Mouse (Mus musculus) cerebellum, adult (tissue): Measurements from ENCODE around the gene Clasrp.

Experiments used
- ATAC-seq: cut with Nextera tagmentation; 2 replicates; pipeline ENCODE4 v1.9.2; 2017; ENCODE audit warnings: mild to moderate bottlenecking, moderate library complexity, mixed read lengths; ENCODE audit not compliant: insufficient number of reproducible peaks, low FRiP score, low TSS enrichment

Gene Clasrp

DNA sequence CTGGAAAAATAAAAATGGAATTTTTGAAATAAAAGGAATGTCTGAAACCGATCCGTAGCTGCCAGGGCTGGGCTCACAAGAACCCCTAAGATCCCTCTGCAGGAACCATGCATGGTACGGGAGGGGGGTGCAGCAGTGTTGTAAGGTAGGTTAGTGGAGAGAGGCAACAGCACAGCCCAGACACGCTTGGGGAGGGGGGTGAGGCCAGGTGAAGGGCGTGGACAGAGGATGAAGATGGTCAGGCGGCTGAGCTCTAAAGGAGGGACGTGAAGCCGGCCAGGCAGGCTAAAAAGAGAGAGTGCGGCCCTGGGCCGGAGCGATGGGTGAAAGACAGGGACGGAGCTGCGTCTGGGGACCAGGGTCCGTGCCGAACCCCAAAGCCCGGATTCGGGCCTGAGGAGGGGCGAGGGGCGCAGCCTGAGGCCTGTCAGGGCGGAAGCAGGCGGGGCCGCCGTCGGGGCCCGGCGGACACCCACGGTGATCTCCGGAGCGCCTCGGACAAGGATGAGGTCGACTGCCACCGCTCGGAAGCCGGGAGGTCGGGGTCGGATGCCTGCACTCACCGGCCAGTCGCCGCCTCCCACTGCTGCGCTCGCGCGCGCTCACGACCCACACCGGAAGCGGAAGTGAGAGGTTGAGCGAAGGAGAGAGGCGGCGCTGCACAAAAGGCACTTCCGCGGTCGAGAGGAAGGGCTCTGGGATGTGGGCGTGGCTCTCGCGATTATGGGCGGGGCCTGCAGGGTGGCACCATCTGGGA lies at the start of gene Clasrp:
TSS of gene Clasrp (minus strand) at position 638 of the 757 bp plus-strand sequence.
- peak; percentile 95 for ATAC-seq

- ATAC-seq: no peak
These were observed 48.3 kb upstream of the Clasrp start for GRCm38 (mm10) chr7:19652614-19653013.

- ATAC-seq: no peak
These were observed 46.9 kb upstream of the Clasrp start for GRCm38 (mm10) chr7:19651063-19651786.

- ATAC-seq: no peak
These were observed 36.9 kb upstream of the Clasrp start for GRCm38 (mm10) chr7:19641223-19641622.

DNA sequence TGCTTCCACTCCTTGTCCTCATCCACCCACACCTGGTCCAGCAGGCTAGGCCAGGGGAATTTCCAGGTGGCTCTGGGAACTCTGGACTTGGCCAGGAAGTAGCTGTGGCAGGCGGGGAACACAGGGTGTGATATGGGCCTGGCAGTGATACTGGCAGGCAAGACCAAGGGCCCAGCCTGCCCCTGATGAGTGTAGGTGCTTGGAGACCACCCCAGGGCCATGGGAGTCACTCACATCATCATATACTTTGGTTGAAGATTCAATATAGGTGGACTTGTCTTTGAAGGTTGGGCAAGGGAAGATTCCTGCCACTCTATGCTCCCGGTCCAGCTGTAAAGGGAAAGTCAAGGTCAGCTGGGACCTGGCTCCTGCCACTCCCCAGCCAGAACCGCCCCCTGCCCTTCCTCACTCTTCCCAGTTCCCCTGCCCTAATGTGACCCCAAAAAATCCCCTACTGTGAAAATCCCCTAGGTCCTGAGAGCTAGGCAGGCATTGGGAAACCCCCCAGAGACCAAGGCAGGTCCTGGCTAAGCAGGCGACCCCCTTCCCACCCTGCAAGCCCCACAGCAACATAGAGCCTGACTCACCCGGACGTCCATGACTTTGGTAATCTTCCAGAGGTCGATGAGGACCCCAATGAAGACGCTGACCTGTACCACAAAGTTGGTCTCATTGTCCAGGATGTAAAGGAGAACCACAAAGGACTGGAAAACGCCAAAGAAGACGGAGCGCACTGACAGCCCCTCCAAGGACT lies 31.0 kb upstream of the Clasrp start:
- no peak for ATAC-seq

GRCm38 (mm10) chr7:19634591-19634990 lies 30.3 kb upstream of the Clasrp start:
- ATAC-seq: no peak

- ATAC-seq: no peak
These were observed 29.6 kb upstream of the Clasrp start for GRCm38 (mm10) chr7:19633855-19634254.

DNA sequence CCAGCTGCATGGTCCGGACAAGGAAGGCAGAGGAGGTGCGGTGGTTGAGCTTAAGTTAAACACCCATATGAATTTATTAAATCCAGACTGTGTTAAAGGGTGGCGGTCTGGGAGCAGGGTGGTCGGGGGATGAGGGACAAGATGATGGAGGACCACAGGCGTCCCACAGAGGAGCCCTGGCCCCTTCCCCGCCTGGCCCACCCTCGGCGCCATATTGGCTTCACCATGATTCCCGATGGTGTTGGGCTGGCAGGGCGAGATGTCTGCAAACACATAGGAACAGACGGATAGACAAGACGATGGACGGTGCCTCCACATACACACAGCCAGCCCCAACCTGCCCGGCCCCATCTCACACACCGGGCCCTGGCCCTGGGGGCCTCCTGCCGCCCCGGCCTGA lies 28.9 kb upstream of the Clasrp start:
- ATAC-seq: no peak

- ATAC-seq: no peak
These were observed 28.4 kb upstream of the Clasrp start for GRCm38 (mm10) chr7:19632720-19633119.

GRCm38 (mm10) chr7:19632275-19632674 lies 28.0 kb upstream of the Clasrp start:
- ATAC-seq: no peak

GRCm38 (mm10) chr7:19629361-19629734 lies 25.1 kb upstream of the Clasrp start, which contains the start of gene Relb:
Relb (minus strand) TSS chr7:19629438.
- 0 out of 2 replicates have a peak, but pooled peaks have one; percentile 11 for ATAC-seq

GRCm38 (mm10) chr7:19628536-19629360 lies 24.5 kb upstream of the Clasrp start:
- ATAC-seq: peak; percentile 63; the same call in 1 of the 2 replicates

DNA sequence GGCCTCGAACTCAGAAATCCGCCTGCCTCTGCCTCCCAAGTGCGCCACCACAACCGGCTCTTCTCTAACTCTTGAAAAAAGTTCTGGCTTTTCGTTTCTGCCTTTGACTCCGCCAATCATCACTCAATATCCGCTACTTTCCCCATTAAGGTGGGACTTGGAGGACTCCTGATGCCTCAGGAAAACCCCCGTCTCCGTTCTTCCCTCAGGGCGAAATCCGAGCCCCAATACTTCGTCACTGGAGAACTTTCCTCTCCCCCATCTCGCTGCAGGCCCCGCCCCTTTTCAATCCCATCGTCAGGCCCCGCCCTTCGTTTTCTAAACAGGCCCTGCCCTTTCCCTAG lies 23.9 kb upstream of the Clasrp start:
- no peak for ATAC-seq

DNA sequence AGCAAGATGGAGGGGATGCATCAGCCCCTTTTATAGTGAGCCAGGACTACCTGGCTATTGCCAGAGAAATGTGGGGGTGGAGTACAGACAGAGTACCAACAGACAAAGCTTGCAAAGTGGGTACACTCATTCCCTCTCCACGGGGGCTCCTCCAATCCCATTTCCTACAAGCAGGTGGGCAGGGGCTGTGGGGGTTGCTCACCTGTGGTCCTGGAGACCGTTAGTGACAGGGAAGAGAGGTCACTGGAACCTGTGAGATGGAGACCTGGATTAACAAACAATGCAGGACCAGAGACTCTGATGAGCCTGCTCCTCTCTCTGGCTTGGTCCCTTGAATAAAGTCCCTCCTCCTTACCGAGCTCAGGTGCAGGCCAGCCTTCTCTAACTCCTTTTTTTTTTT lies 23.4 kb upstream of the Clasrp start:
- no peak for ATAC-seq

- no peak for ATAC-seq
These were observed 19.1 kb upstream of the Clasrp start for GRCm38 (mm10) chr7:19623433-19623832.

- no peak for ATAC-seq
These were observed 18.0 kb upstream of the Clasrp start for GRCm38 (mm10) chr7:19622241-19622640.

- no peak for ATAC-seq
These were observed 16.5 kb upstream of the Clasrp start for GRCm38 (mm10) chr7:19620811-19621210.

DNA sequence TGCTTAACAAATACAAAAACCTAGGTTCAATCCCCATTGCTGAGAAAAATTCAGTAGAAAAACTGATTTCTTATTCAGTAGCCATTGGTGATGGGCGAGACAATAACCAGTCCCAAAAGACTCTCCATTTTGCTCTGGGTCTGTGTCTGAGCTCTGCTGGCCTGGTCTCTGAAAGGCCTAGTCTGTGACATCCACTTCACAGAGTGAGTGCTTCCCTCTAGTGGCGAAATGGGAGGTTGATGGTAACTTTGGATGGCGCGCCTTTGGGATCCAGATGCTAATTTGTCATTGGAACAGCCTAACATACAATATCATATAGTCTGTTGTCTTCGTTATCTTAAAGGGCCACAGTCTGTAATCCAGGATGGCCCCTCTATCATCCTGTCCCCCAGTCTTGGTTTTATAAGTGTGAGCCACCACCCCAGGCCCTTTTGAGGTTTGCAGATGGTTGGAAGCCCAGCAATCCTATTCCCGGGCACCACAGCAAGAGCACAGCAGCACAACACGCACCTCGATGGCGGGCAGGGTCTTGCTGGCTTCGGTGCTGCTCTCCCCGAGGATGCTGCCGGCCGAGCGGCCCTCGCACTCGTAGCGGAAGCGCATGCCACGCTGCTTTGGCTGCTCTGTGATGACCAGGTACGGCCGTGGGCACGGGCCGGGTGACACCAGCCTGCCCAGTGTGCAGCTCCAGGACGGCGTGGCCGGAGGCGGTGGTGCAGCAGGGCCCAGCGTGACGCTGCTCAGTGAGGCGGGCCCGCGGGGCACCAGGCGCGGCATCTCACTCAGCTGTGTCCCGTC lies 14.9 kb upstream of the Clasrp start:
- peak; percentile 75; the same call in 1 of the 2 replicates for ATAC-seq

- no peak for ATAC-seq
These were observed 10.8 kb upstream of the Clasrp start for GRCm38 (mm10) chr7:19615036-19615577.
